Mouse (Mus musculus): ENCODE data around the gene Zfp609. TPM values are rescaled to one million over a fixed set of nuclear protein-coding genes. Genes with fewer than 3 reads are reported as not detected.
"Not testable (repeated sequence)": the region's sequence is repeated elsewhere in the genome, so short reads cannot be mapped to it uniquely, and the experiment has no call there.

Zfp609 gene
- polyA plus RNA-seq, 1 experiment from 2014 or later: 4.5 TPM

- Histone ChIP-seq H3K4me1 (replicated peaks; ENCODE audit: control insufficient read depth, insufficient read depth, low read length) (no peaks in the 10 kb centered on the region; the same call in 1 of the 2 replicates), H3K36me3 (ENCODE audit: control insufficient read depth, insufficient read depth, low read length) (no peaks in the 10 kb centered on the region), H3K27ac (ENCODE audit: low read length) (no peak within 1 kb of the TSS), H3K27me3 (ENCODE audit: control insufficient read depth, insufficient read depth, low read depth, low read length) (no peaks in the 10 kb centered on the region), H3K4me3 (ENCODE audit: low read length) (no peak within 1 kb of the TSS), H3K9me3 (ENCODE audit: control insufficient read depth, low read length) (no peaks in the 10 kb centered on the region), H3K9ac (ENCODE audit: low read length) (no peak within 1 kb of the TSS), H3K4me2 (ENCODE audit: low read depth, low read length) (no peak within 1 kb of the TSS)
- no peak for ATAC-seq (ENCODE audit: low read depth)
- 91% methylated on average over 8 of the region's 8 CpGs for WGBS
Observed at GRCm38 (mm10) chr9:65667701-65668100, 159.7 kb downstream of the Zfp609 start, which contains the start of gene Oaz2. TSS of gene Oaz2 (plus strand) at chr9:65668001.

- H3K9ac ChIP-seq (ENCODE audit: low read length): no peak overlapping the region
- no peaks in the 10 kb centered on the region for H3K9me3 ChIP-seq (ENCODE audit: control insufficient read depth, low read length)
- no peaks in the 10 kb centered on the region for H3K36me3 ChIP-seq (ENCODE audit: control insufficient read depth, insufficient read depth, low read length)
- 11% methylated on average over 5 of the region's 5 CpGs for WGBS
- no peak overlapping the region for H3K4me3 ChIP-seq (ENCODE audit: low read length)
- ATAC-seq (ENCODE audit: low read depth): 0 out of 2 replicates have a peak, but pooled peaks have one; percentile 29
- no peaks in the 10 kb centered on the region; the same call in 1 of the 2 replicates for H3K4me1 ChIP-seq (replicated peaks; ENCODE audit: control insufficient read depth, insufficient read depth, low read length)
- no peaks in the 10 kb centered on the region for H3K27me3 ChIP-seq (ENCODE audit: control insufficient read depth, insufficient read depth, low read depth, low read length)
- no peak overlapping the region for H3K4me2 ChIP-seq (ENCODE audit: low read depth, low read length)
- H3K27ac ChIP-seq (ENCODE audit: low read length): no peak overlapping the region
Observed at GRCm38 (mm10) chr9:65666042-65666441, 161.3 kb downstream of the Zfp609 start.

DNA sequence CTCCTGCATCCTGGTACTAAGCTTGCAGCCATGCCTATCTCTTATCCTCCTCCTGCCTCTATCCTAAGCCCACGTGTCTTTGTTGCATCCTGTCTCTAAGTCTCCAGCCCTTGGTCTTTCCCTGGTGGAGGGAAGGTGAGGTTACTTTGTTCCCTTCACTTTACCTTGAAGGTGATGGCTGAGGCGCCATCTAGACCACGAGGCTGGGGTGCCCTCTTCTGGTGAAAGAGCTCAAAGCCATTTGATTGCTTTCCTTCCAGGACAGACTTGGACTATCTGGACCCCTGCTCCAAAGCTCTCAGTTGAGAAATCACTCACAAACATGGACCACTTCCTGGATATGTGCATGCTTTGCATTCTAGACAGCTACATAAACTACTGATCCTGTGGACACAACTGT, 163.2 kb downstream of the Zfp609 start:
- H3K4me1 ChIP-seq (replicated peaks; ENCODE audit: control insufficient read depth, insufficient read depth, low read length): no peaks in the 10 kb centered on the region
- H3K27ac ChIP-seq (ENCODE audit: low read length): no peak overlapping the region
- H3K27me3 ChIP-seq (ENCODE audit: control insufficient read depth, insufficient read depth, low read depth, low read length): no peaks in the 10 kb centered on the region
- no peak overlapping the region for H3K9ac ChIP-seq (ENCODE audit: low read length)
- ATAC-seq (ENCODE audit: low read depth): peak; percentile 35; the same call in 1 of the 2 replicates
- WGBS: 0% methylated on average over 3 of the region's 3 CpGs
- H3K9me3 ChIP-seq (ENCODE audit: control insufficient read depth, low read length): no peaks in the 10 kb centered on the region
- no peak overlapping the region for H3K4me3 ChIP-seq (ENCODE audit: low read length)
- H3K36me3 ChIP-seq (ENCODE audit: control insufficient read depth, insufficient read depth, low read length): no peaks in the 10 kb centered on the region
- H3K4me2 ChIP-seq (ENCODE audit: low read depth, low read length): no peak overlapping the region

DNA sequence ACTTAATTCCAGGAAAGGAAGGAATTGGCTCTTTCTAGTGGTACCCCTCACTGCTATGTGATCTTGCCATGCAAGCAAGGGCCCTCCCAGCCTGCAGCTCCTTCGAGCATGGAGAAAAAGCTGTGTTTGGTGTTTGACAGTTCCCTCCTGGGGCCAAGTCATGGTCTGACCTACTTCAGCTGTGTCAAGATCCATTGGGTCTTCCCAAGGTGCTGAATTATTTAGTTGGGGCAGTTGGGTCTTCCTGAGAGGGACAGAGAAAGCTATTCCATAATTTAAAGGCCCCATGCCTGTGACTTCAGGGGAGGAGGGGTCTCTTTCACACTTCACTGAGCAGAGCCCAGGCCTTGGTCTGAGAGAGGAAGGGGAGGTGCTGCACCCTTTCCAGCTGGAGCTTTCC, 165.9 kb downstream of the Zfp609 start:
- Histone ChIP-seq H3K4me3 (ENCODE audit: low read length) (no peak overlapping the region), H3K4me1 (replicated peaks; ENCODE audit: control insufficient read depth, insufficient read depth, low read length) (no peaks in the 10 kb centered on the region), H3K27me3 (ENCODE audit: control insufficient read depth, insufficient read depth, low read depth, low read length) (no peaks in the 10 kb centered on the region), H3K9me3 (ENCODE audit: control insufficient read depth, low read length) (no peaks in the 10 kb centered on the region), H3K27ac (ENCODE audit: low read length) (no peak overlapping the region), H3K9ac (ENCODE audit: low read length) (no peak overlapping the region), H3K4me2 (ENCODE audit: low read depth, low read length) (no peak overlapping the region), H3K36me3 (ENCODE audit: control insufficient read depth, insufficient read depth, low read length) (no peaks in the 10 kb centered on the region)
- 48% methylated on average over 1 of the region's 1 CpGs for WGBS
- no peak for ATAC-seq (ENCODE audit: low read depth)

- Histone ChIP-seq H3K9me3 (ENCODE audit: control insufficient read depth, low read length) (no peaks in the 10 kb centered on the region), H3K4me3 (ENCODE audit: low read length) (no peak overlapping the region), H3K27me3 (ENCODE audit: control insufficient read depth, insufficient read depth, low read depth, low read length) (no peaks in the 10 kb centered on the region), H3K36me3 (ENCODE audit: control insufficient read depth, insufficient read depth, low read length) (no peaks in the 10 kb centered on the region), H3K9ac (ENCODE audit: low read length) (no peak overlapping the region), H3K4me2 (ENCODE audit: low read depth, low read length) (no peak overlapping the region), H3K27ac (ENCODE audit: low read length) (no peak overlapping the region), H3K4me1 (replicated peaks; ENCODE audit: control insufficient read depth, insufficient read depth, low read length) (no peaks in the 10 kb centered on the region)
- no peak for ATAC-seq (ENCODE audit: low read depth)
- WGBS: 59% methylated on average over 5 of the region's 5 CpGs
Observed at GRCm38 (mm10) chr9:65661029-65661428, 166.3 kb downstream of the Zfp609 start.

- Histone ChIP-seq H3K36me3 (ENCODE audit: control insufficient read depth, insufficient read depth, low read length) (no peaks in the 10 kb centered on the region), H3K9me3 (ENCODE audit: control insufficient read depth, low read length) (no peaks in the 10 kb centered on the region), H3K4me3 (ENCODE audit: low read length) (no peak overlapping the region), H3K4me2 (ENCODE audit: low read depth, low read length) (no peak overlapping the region), H3K9ac (ENCODE audit: low read length) (no peak overlapping the region), H3K27ac (ENCODE audit: low read length) (no peak overlapping the region), H3K27me3 (ENCODE audit: control insufficient read depth, insufficient read depth, low read depth, low read length) (no peaks in the 10 kb centered on the region), H3K4me1 (replicated peaks; ENCODE audit: control insufficient read depth, insufficient read depth, low read length) (no peaks in the 10 kb centered on the region)
- 77% methylated on average over 3 of the region's 3 CpGs for WGBS
- ATAC-seq (ENCODE audit: low read depth): no peak
Observed at GRCm38 (mm10) chr9:65657218-65657617, 170.1 kb downstream of the Zfp609 start.

- no peaks in the 10 kb centered on the region for H3K27me3 ChIP-seq (ENCODE audit: control insufficient read depth, insufficient read depth, low read depth, low read length)
- WGBS: 76% methylated on average over 8 of the region's 8 CpGs
- peaks cover 2% of the 10 kb centered on the region; the same call in 1 of the 2 replicates for H3K4me1 ChIP-seq (replicated peaks; ENCODE audit: control insufficient read depth, insufficient read depth, low read length)
- H3K36me3 ChIP-seq (ENCODE audit: control insufficient read depth, insufficient read depth, low read length): no peaks in the 10 kb centered on the region
- H3K27ac ChIP-seq (ENCODE audit: low read length): no peak overlapping the region
- no peak overlapping the region for H3K9ac ChIP-seq (ENCODE audit: low read length)
- no peaks in the 10 kb centered on the region for H3K9me3 ChIP-seq (ENCODE audit: control insufficient read depth, low read length)
- no peak overlapping the region for H3K4me2 ChIP-seq (ENCODE audit: low read depth, low read length)
- no peak for ATAC-seq (ENCODE audit: low read depth)
- H3K4me3 ChIP-seq (ENCODE audit: low read length): no peak overlapping the region
Observed at GRCm38 (mm10) chr9:65655540-65655939, 171.8 kb downstream of the Zfp609 start.

DNA sequence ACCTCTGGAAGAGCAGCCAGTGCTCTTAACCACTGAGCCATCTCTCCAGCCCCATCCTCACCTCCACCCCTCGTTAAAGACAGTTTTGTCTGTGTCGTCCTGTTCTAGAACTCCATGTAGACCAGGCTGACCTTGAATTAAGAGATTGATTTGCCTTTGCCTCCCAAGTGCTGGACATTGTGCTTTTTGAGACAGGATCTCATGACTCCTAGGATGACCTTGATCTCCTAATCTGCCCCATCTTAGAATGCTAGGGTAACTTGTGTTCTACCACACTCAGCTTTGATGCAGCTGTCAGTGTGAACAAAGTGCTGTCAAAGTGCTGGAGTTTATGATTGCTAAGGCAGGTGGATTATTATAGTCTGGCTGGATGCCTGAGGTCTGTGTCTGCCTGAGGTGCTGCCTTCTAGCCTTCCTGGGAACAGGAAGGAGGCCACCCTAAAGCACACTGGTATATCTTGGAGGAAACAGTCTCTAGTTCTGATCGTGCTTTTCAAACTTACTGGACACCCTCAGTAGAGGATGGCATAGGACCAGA, 172.6 kb downstream of the Zfp609 start:
- Histone ChIP-seq H3K4me3 (ENCODE audit: low read length) (no peak overlapping the region), H3K9ac (ENCODE audit: low read length) (no peak overlapping the region), H3K36me3 (ENCODE audit: control insufficient read depth, insufficient read depth, low read length) (no peaks in the 10 kb centered on the region), H3K9me3 (ENCODE audit: control insufficient read depth, low read length) (no peaks in the 10 kb centered on the region), H3K27ac (ENCODE audit: low read length) (no peak overlapping the region), H3K4me1 (replicated peaks; ENCODE audit: control insufficient read depth, insufficient read depth, low read length) (peaks cover 8% of the 10 kb centered on the region), H3K27me3 (ENCODE audit: control insufficient read depth, insufficient read depth, low read depth, low read length) (no peaks in the 10 kb centered on the region), H3K4me2 (ENCODE audit: low read depth, low read length) (no peak overlapping the region)
- no peak for ATAC-seq (ENCODE audit: low read depth)
- 78% methylated on average over 3 of the region's 3 CpGs for WGBS

- Histone ChIP-seq H3K27ac (ENCODE audit: low read length) (no peak overlapping the region), H3K4me2 (ENCODE audit: low read depth, low read length) (no peak overlapping the region), H3K9me3 (ENCODE audit: control insufficient read depth, low read length) (no peaks in the 10 kb centered on the region), H3K4me3 (ENCODE audit: low read length) (no peak overlapping the region), H3K27me3 (ENCODE audit: control insufficient read depth, insufficient read depth, low read depth, low read length) (no peaks in the 10 kb centered on the region), H3K9ac (ENCODE audit: low read length) (no peak overlapping the region), H3K4me1 (replicated peaks; ENCODE audit: control insufficient read depth, insufficient read depth, low read length) (peaks cover 10% of the 10 kb centered on the region), H3K36me3 (ENCODE audit: control insufficient read depth, insufficient read depth, low read length) (no peaks in the 10 kb centered on the region)
- 85% methylated on average over 4 of the region's 4 CpGs for WGBS
- no peak for ATAC-seq (ENCODE audit: low read depth)
Observed at GRCm38 (mm10) chr9:65653741-65654140, 173.6 kb downstream of the Zfp609 start.

GRCm38 (mm10) chr9:65651957-65652356, 175.4 kb downstream of the Zfp609 start:
- ATAC-seq (ENCODE audit: low read depth): not testable (repeated sequence)
- H3K4me1 ChIP-seq (replicated peaks; ENCODE audit: control insufficient read depth, insufficient read depth, low read length): peaks cover 10% of the 10 kb centered on the region

More at GRCm38 (mm10) chr9:65651957-65652356, 175.4 kb downstream of the Zfp609 start:
- H3K9ac ChIP-seq (ENCODE audit: low read length); H3K4me3 ChIP-seq (ENCODE audit: low read length); H3K9me3 ChIP-seq (ENCODE audit: control insufficient read depth, low read length); H3K27ac ChIP-seq (ENCODE audit: low read length); H3K4me2 ChIP-seq (ENCODE audit: low read depth, low read length); H3K36me3 ChIP-seq (ENCODE audit: control insufficient read depth, insufficient read depth, low read length); H3K27me3 ChIP-seq (ENCODE audit: control insufficient read depth, insufficient read depth, low read depth, low read length): not testable (repeated sequence)
- WGBS: 77% methylated on average over 1 of the region's 1 CpGs

Data from lung, embryonic 16.5 days (tissue).